Mouse (Mus musculus) lung, adult 18-20 months (tissue): Measurements from ENCODE around the gene Keap1.
"Not testable (repeated sequence)": the region's sequence is repeated elsewhere in the genome, so short reads cannot be mapped to it uniquely, and the experiment has no call there.

Source experiments
- DNase-seq, 2 experiments: peaks; one replicate each; pipeline ENCODE4 v3.0.0; 2022; ENCODE audit warnings: mixed read lengths in 2 of 2

Keap1 gene

DNA sequence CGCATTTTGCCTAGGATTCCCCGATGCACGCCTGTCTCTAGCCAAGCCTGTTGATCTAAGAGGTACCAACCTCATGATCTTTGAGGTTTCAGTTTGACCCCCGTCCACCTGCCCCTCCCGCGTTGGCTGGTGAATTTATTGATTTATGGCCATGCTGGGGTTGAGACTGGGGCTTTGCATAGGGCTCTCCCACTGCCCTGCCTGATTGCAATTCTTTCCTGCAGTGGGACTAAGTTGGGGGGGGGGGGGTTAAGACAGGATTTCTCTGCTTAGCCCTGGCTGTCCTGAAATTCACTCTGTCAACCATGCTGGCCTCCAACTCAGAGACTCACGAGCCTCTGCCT is 13.8 kb downstream of the Keap1 start:
- DNase-seq = no peak

DNA sequence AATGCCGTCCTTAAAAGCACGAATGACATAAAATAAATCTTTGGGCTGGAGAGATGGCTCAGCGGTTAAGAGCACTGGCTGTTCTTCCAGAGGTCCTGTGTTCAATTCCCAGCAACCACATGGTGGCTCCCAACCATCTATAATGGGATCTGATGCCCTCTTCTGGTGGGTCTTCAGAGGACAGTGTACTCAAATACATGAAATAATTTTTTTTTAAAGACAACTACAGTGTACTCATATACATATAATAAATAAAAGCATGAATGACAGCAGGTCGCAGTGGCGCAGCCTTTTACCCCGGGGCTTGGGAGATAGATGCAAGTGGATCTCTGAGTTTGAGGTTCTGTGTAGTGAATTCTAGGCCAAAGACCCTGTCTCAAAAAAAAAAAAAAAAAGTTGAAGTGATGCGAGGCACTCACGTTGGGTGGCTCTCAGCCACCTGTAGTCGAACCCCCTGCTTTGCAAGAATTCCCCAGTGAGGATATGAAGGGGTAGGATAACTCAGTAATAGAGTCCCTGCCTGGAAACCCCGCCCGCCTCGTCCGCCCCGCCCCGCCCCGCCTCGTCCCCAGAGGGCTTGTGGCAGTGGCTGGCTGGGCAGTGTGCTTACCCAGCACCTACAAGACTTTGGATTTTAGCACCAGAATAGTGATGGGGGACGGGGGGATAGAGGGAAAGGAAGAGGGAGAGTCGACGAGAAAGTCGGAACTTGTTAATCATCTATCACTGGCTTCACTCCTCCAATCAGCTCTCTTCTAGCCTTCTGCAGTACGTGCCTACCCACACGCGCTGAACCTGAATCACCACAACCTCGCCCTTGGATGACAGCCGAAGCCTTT is 14.4 kb downstream of the Keap1 start:
- DNase-seq = peak in 1 of 2 experiments; percentile 53

DNA sequence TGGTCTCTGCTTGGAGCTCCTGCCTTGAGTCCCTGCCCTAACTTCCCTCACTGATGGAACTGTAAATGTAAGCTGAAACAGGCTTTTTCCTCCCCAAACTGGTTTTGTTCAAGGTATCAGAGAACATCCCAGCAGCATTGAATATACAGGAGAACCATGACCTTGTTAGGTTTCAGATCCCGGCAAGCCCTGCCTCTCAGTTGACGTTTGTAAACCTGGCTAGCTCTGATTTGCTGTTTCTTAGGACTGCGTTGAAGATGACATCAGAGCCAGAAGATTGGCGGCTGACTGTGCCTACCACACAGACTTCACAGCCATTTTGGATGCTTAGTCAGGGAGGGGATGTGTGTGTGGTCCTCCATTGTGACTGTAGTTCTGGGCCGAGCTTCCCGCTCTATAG is 15.3 kb downstream of the Keap1 start:
- no peak for DNase-seq

DNA sequence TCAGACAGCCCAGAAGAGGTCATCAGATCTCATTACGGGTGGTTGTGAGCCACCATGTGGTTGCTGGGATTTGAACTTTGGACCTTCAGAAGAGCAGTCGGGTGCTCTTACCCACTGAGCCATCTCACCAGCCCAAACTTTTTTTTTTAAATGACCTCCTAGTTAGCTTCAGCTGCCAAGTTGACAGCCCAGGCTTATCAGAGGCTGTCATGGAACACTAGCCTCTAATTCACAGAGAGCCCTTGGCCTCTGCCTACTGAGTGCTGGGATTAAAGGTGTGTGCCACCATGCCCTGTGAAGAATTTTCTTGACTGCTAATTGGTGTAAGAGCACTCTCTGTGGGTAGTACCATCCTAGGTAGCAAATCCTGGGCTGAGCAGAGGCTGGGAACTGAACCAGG is 15.7 kb downstream of the Keap1 start:
- DNase-seq = not testable (repeated sequence)

DNA sequence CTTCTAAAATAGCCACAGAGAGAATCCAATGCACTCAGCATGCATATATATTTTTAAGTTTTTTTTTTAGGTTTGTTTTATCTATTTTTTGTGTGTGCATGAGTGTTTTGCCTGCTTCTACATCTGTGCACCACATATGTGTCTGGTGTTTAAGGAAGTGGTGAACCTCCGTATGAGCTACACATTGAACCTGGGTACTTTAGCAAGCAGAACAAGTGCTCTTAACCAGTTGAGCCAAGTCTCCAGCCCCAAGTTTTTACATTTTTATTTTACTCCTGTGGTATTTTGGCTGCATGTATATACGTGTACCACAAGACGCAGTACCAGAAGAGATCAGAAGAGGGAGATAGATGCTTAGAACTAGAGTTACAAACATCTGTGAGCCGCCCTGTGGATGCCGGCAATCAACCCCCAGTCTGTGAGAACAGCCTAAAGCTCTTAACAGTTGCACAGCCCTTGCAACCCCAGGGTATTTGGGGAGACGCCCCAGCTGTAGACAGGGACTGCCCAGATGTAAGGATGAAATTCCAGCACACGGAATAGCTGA is 17.7 kb downstream of the Keap1 start:
- peak in 1 of 2 experiments; percentile 44 for DNase-seq

DNA sequence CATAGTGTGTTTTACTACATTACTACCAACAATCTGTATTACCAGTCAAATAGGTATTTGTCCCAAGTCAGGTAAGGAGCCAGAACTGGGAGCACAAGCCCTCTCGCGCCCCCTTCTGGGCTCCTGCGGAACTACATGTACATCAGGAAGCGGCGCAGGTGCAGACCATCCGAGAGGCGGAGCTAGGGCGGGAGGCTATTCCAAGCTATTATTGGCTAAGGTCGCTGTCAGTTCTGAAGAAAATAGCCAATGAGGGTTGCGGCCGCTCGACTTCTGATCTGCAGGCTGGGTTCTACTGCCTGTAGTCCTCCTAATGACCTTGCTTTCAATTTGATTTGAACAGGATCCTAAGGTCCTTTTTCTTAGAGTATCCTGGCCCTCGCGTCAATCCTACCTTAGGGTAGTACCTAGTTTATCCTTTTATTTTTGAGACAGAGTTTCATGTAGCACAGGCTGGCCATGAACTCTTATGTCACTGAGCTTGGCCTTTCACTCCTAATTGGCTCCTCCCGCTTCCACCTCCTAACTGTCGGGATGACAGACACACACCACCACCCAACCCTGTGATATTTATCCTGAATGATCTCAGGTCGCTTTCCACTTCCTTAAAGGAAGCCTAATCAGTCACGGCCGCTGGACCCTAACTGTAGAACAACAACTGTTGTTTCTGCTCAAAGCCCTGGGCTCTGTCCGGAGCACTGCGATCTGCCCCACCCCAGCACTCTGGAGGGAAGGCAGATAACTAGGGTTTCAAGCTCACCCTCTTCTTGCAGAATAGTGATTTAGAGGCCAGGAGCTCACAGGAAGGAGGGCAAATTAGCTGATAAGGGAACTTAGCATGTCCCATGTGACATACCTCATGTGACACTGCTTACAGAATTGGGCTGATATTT is 18.4 kb downstream of the Keap1 start:
- DNase-seq = peak; percentile 94 to 96

DNA sequence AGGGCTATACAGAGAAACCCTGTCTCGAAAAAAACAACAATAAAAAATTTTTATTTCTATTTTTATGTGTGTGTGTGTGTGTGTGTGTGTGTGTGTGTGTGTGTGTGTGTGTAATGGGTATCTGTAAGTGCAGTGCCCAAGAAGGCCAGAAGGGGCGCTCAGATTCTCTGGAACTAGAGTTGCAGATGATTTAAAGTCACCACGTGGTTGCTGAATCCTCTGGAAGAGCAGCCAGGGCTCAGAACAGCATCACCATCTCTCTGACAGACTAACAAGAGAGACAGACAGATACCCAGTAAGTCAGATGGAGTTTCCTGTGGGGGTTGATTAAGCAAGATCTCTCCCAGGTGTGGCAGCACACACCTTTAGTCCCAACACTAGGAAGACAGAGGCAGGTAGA is 19.3 kb downstream of the Keap1 start:
- DNase-seq = no peak

DNA sequence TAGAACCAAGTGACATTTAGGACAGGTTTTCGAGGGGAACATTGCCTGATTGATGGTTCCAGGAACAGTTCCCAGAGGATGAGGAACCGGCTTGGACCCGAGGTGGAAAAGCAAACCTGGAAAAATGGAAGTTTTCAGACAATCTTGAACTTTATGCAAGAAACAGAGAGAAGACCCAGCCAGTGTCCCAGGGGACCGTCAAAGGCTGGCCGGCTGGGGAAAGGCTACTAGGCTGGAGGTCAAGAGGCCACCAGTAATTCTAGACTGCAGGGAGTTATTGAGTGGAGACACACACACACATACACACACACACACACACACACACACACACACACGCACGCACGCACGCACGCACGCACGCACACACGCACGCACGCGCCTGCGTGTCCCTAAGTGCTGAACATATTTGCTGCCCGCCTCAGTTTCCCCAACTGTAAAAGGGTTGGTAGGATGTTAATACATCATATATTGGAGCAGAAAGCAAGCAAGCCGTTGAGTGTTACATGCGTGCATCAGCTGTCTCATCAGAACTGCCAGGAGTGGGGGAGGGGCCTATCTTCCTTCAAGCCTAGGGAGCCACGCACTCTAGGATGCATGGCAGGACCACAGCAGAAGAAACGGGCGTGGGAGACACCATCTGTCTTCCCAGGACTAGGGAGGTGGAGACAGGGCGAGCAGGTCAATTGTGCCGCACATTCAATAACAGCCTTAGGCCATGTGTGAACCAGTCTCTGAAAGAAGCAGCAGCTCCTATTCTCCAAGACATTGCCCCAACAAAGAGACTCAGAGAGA is 22.9 kb downstream of the Keap1 start:
- DNase-seq = no peak

DNA sequence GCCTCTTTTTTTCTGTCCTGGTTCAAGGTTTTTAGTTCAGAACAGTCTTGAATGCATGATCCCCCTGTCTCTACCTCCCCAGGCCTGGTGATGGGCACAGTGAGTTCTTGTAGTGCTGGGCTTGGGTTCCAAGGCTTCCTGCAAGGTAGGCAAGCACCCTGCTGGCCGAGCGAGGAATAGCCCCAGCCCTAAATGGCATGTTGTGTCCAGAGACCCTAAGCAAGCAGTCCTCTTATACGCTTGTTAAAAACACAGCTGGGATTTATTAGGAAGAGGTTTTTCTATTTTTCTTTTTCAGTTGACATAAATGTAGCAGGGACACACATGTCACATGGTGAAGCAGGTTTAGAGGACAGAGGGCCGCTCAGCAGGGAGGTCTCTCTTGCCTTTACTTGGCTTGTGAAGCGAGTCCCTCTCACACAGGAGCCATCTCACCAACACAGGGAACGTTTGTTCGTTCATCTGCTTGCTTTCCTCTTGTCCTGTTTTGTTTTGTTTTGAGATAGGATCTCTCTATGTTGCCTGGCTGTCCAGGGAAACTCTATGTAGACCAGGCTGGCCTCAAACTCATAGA is 25.5 kb downstream of the Keap1 start:
- no peak for DNase-seq

DNA sequence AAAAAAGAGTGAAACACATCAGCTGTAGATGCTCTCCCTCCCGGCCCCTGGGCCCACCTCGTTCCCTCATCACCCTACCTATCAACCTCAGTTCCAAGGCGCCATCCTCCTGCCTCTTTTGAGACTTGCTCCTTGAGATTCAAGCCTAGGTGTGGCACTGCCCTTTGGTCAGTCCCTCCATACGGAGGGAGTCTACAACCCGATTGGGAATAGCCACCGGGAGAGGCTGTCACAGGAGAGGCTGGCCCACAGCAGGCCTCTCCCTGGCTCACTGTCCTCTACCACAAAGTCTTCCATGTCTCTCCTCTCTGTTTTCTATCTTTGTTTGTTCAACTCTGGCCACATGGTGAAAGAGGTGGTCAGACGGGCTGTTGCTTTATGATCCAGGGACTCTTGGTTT is 27.5 kb downstream of the Keap1 start:
- DNase-seq = no peak

DNA sequence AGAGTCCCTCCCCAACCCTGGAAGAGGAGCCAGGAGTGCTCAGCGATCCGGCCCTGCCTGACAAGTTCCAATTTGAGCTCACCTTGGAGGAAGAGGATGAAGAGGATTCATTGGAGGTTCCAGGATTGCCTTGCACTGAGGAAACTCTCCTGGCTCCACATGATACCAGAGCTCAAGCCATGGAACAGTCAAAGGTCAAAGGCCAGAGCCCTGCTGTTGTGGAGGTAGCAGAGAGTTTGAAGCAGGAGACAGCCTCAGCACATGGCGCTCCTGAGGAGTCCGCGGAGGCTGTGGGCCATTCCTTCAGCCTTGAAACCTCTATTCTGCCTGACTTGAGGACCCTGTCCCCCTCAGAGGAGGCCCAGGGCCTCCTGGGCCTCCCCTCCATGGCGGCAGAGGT is 28.3 kb downstream of the Keap1 start:
- no peak for DNase-seq

DNA sequence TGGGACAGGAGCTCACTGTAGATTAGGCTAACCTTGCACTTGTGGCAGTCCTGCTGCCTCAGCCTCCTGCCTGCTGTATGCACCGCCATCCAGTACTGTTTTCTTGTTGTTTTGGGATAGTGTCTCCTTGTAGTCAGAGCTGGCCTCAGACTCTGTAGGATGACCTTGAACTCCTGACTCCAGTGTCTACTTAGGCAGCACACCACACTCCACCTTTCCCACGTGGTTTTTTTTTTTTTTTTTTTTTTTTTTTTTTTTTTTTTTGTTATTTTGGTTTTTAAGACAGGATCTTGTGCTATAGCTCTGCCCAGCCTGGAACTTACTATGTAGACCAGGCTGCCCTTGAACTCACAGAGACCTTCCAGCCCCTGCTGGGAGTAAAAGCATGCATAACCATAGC is 30.5 kb downstream of the Keap1 start:
- no peak for DNase-seq

DNA sequence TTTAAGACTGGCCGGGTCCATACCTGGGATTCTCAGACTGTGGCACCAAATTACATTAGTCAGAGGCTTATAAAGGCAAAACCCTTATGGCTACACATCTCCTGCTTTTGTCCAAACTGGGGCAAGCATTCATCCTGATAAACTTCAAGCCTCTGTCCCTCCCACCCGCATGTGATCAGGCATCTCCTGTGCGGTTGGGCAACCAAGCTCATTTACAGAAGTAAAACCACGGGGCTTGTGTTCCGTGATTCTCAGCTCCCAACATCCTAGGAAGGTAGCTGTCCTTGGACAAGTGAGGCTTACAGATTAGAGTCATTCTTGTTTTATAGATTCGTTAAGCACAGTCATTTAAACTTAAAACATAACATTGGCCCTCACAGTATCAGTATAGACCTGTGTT is 32.3 kb downstream of the Keap1 start:
- DNase-seq = no peak

DNA sequence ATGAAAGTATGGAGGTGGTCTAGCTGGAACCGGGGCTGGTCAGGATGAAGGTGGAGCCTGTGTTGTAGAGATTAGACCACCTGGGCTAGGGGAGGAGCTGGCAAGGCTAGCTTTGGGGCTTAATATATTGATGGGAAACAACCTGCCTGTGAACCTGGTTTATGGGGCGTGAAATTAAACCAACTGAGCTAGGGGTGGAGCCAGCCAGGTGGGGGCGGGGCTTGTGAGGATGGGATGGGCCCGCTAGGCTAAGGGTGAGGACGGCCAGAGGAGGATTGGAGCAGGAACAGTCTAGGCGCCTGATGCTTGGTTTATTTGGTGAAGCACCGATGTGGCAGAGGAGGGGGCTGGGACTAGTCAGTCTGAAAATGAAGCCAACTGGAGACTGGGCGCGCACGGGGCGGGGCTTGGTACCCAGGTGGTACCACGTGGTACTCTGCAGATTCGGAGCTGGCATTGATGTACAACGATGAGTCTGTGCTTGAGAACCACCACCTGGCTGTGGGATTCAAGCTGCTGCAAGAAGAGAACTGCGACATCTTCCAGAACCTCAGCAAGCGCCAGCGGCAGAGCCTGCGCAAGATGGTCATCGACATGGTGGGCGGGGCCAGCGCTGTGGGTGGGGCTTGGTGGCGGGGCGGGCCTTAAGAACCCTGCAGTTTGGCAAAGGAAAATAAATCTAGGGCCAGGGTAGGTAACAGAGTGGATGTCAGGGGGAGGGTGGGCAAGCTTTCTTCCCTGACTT is 34.5 kb downstream of the Keap1 start:
- no peak for DNase-seq

DNA sequence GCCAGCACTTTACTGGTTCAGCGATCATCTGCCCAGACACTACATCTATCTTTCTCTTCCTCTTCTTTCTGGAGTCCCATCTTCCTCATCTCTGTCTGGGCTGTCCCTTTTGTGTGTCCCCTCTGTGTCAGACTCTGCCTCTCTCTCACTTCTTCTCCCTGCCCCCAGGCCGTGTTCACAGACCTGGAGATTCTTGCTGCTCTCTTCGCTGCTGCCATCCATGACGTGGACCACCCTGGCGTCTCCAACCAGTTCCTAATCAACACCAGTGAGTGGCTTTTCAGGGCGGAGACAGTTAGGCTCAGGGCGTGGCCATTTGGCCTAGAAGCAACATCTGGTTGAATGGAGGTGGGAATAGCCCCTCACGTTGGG is 35.0 kb downstream of the Keap1 start:
- no peak for DNase-seq

DNA sequence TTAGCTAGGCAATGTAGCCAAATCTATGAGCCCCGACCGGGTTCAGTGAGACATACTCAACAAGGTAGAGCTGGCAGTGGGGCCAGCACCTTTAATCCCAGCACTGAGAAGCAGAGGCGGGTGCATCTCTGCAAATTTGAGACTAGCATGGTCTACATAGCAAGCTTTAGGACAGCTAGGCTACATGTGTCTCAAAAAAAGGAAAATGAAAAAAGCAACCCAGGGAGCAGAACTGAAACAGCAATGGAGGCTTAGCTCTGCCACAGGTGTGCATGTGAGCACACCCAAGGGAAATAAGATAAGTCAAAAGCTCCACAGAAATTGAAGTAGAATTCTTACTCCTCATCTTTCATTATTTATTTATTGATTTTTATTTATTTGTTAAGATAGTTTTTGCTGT is 40.2 kb downstream of the Keap1 start:
- no peak for DNase-seq

DNA sequence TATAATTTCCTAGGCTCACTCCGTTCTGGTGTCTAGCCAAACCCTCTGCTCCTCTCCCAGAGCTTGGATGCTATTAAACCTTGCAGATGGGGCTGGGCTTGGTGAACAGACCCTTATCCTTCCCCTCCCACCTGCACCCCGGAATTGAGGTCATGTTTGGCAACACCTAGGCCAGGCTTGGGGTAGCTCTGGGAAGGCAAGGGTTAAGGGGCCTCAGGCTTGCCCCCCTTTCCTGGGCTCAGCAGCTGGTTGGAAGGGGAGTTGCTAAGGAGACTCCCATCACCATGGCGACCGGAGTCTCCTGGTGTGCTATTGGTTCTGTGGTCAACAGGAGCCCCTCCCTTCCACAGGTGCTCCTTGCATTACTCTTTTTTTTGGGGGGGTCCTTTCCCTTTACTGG is 41.2 kb downstream of the Keap1 start:
- no peak for DNase-seq

DNA sequence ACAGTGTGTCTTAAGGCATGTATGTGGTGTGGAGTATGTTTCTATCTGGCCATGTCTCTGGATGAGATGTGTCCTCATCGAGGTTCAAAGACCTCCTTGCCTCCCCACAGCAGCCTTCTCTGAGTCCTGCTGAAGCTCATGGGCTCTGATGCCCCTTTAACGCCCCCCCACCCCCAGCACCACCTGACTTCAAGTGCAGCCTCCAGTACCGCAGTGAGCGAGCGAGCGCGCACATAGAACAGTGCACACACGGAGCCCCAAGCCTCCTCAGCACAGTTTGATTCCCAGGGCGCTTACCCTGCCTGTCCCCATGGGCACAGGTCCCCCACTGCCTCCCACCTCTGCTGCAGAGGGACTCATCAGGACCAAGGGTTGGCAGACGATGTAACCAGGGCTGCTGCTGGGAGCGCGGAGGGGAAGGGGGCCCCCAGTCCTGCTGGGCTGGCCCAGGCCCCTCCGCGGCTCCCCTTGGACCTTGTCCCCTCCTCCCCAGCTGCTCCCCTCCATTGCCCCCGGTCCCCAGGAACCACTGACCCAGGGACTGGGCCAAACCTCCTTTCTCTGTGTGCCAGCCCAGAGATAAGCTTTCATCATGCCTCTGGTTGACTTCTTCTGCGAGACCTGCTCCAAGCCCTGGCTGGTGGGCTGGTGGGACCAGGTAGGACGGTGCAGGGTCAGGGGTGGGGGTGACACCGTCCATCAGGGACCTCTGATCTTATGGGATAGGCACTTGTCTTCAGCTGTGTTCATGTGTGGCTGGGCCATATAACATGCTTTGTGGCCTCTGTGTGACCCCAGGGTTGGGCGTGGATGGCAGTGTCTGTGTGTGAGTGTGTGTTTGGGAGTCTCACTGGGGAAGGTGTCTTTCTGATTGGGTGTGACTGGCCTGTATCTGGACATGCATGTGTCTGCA is 42.4 kb downstream of the Keap1 start:
- DNase-seq = no peak

DNA sequence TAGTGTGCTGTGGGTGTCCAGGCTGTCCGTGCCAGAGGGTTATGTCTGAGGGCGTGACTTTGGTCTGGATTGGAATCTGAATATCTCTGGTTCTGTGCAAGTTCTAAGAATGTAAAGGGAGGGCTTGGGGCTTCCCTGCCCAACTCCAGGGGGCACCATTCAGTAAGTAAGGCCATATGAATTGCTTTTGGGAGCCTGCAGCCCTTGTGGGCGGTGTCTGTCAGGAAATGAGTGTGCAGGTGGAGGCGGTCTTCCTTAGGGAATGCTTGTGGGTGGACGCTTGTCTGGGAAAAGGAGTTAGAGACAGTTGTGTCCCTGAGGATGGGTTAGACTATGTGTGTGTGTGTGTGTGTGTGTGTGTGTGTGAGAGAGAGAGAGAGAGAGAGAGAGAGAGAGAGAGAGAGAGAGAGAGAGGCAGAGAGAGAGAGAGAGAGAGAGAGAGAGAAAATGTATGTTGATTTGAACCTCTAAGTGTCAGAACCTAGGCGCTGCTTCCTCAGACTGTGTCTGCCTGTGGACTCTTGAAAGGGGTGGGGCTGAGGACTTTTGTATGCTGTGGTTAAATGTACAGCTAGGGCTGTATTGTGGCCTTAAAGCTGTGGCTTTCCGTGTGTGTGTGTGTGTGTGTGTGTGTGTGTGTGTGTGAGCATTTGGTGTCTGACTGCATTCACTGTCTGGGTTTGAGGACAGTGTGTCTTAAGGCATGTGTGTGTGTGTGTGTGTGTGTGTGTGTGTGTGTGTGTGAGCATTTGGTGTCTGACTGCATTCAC is 43.2 kb downstream of the Keap1 start:
- not testable (repeated sequence) for DNase-seq
